Mouse (Mus musculus): ENCODE data around the gene Erp27. TPM values are rescaled to one million over a fixed set of nuclear protein-coding genes. Genes with fewer than 3 reads are reported as not detected.

Erp27 gene
- polyA plus RNA-seq, 1 experiment from 2014 or later, result 0.34 TPM

- no peak overlapping the region for H3K4me3 ChIP-seq (ENCODE audit: low read depth, low read length)
- WGBS, result 49% methylated on average over 3 of the region's 3 CpGs
- DNase-seq (ENCODE audit: low spot score), result no peak
Observed at GRCm38 (mm10) chr6:136935233-136935632, 13.3 kb upstream of the Erp27 start.

GRCm38 (mm10) chr6:136934068-136934467, 12.1 kb upstream of the Erp27 start:
- Histone ChIP-seq H3K36me3 (ENCODE audit: control insufficient read depth, insufficient read depth, low read length) (no peaks in the 10 kb centered on the region), H3K27me3 (replicated peaks; ENCODE audit: control insufficient read depth, insufficient read depth, low read length) (no peaks in the 10 kb centered on the region), H3K4me3 (ENCODE audit: low read depth, low read length) (no peak overlapping the region), H3K9ac (ENCODE audit: low read depth, low read length) (no peak overlapping the region), H3K9me3 (ENCODE audit: control insufficient read depth, low read length) (no peaks in the 10 kb centered on the region), H3K4me1 (replicated peaks; ENCODE audit: control insufficient read depth, insufficient read depth, low read length) (peaks cover 23% of the 10 kb centered on the region), H3K4me2 (no peak overlapping the region), H3K27ac (ENCODE audit: low read depth, low read length) (no peak overlapping the region)
- no peak for DNase-seq (ENCODE audit: low spot score)
- ATAC-seq (replicated peaks; ENCODE audit: low FRiP score), result no peak
- WGBS, result 67% methylated on average over 7 of the region's 7 CpGs

More at GRCm38 (mm10) chr6:136935233-136935632, 13.3 kb upstream of the Erp27 start:
- Histone ChIP-seq H3K9ac (ENCODE audit: low read depth, low read length) (no peak overlapping the region), H3K4me2 (no peak overlapping the region), H3K4me1 (replicated peaks; ENCODE audit: control insufficient read depth, insufficient read depth, low read length) (peaks cover 30% of the 10 kb centered on the region), H3K27me3 (replicated peaks; ENCODE audit: control insufficient read depth, insufficient read depth, low read length) (no peaks in the 10 kb centered on the region), H3K9me3 (ENCODE audit: control insufficient read depth, low read length) (no peaks in the 10 kb centered on the region), H3K27ac (ENCODE audit: low read depth, low read length) (no peak overlapping the region), H3K36me3 (ENCODE audit: control insufficient read depth, insufficient read depth, low read length) (no peaks in the 10 kb centered on the region)
- no peak for ATAC-seq (replicated peaks; ENCODE audit: low FRiP score)

GRCm38 (mm10) chr6:136931246-136931645, 9.3 kb upstream of the Erp27 start:
- Histone ChIP-seq H3K4me2 (peak overlapping the region; percentile 58), H3K4me1 (replicated peaks; ENCODE audit: control insufficient read depth, insufficient read depth, low read length) (peaks cover 23% of the 10 kb centered on the region), H3K4me3 (ENCODE audit: low read depth, low read length) (no peak overlapping the region), H3K9ac (ENCODE audit: low read depth, low read length) (no peak overlapping the region), H3K36me3 (ENCODE audit: control insufficient read depth, insufficient read depth, low read length) (no peaks in the 10 kb centered on the region), H3K9me3 (ENCODE audit: control insufficient read depth, low read length) (no peaks in the 10 kb centered on the region), H3K27ac (ENCODE audit: low read depth, low read length) (peak overlapping the region; percentile 79), H3K27me3 (replicated peaks; ENCODE audit: control insufficient read depth, insufficient read depth, low read length) (no peaks in the 10 kb centered on the region)
- ATAC-seq (replicated peaks; ENCODE audit: low FRiP score) (peak; percentile 48), DNase-seq (ENCODE audit: low spot score) (no peak)
- 64% methylated on average over 13 of the region's 13 CpGs for WGBS

GRCm38 (mm10) chr6:136930677-136931076, 8.7 kb upstream of the Erp27 start:
- Histone ChIP-seq H3K9me3 (ENCODE audit: control insufficient read depth, low read length) (no peaks in the 10 kb centered on the region), H3K4me2 (peak overlapping the region; percentile 58), H3K4me3 (ENCODE audit: low read depth, low read length) (peak overlapping the region; percentile 11; the same call in 1 of the 2 replicates), H3K9ac (ENCODE audit: low read depth, low read length) (no peak overlapping the region), H3K27me3 (replicated peaks; ENCODE audit: control insufficient read depth, insufficient read depth, low read length) (no peaks in the 10 kb centered on the region), H3K36me3 (ENCODE audit: control insufficient read depth, insufficient read depth, low read length) (peaks cover 4% of the 10 kb centered on the region; the same call in 1 of the 2 replicates), H3K27ac (ENCODE audit: low read depth, low read length) (peak overlapping the region; percentile 79), H3K4me1 (replicated peaks; ENCODE audit: control insufficient read depth, insufficient read depth, low read length) (peaks cover 23% of the 10 kb centered on the region)
- WGBS, result 4% methylated on average over 12 of the region's 12 CpGs
- ATAC-seq (replicated peaks; ENCODE audit: low FRiP score), result peak; percentile 98
- DNase-seq (ENCODE audit: low spot score), result peak; percentile 80

DNA sequence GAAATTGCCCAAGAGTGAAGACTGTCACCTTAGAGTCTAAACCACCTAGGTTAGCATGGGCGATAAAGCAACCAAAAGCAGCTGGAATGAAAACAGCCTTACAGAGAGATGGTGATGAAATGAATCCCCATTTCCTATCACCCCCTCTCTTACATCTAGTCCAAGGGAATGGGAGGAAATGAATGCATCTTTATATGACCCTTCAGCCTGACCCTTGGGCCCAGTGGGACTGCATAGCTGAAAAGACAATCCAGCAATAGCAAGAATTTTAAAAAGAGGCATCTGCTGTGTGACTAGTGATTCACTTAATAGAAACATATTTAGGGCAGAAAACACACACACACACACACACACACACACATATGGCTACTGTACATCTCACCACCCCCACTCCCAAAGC, 5.6 kb upstream of the Erp27 start:
- Histone ChIP-seq H3K4me3 (ENCODE audit: low read depth, low read length) (no peak overlapping the region), H3K27ac (ENCODE audit: low read depth, low read length) (no peak overlapping the region), H3K36me3 (ENCODE audit: control insufficient read depth, insufficient read depth, low read length) (peaks cover 4% of the 10 kb centered on the region; the same call in 1 of the 2 replicates), H3K9ac (ENCODE audit: low read depth, low read length) (no peak overlapping the region), H3K4me2 (no peak overlapping the region), H3K4me1 (replicated peaks; ENCODE audit: control insufficient read depth, insufficient read depth, low read length) (peaks cover 14% of the 10 kb centered on the region), H3K9me3 (ENCODE audit: control insufficient read depth, low read length) (no peaks in the 10 kb centered on the region), H3K27me3 (replicated peaks; ENCODE audit: control insufficient read depth, insufficient read depth, low read length) (no peaks in the 10 kb centered on the region)
- 90% methylated on average over 1 of the region's 1 CpGs for WGBS
- ATAC-seq (replicated peaks; ENCODE audit: low FRiP score) (no peak), DNase-seq (ENCODE audit: low spot score) (no peak)

GRCm38 (mm10) chr6:136925049-136925448, 3.1 kb upstream of the Erp27 start:
- no peak for DNase-seq (ENCODE audit: low spot score)
- no peak overlapping the region for H3K9ac ChIP-seq (ENCODE audit: low read depth, low read length)
- H3K4me3 ChIP-seq (ENCODE audit: low read depth, low read length), result no peak overlapping the region
- H3K36me3 ChIP-seq (ENCODE audit: control insufficient read depth, insufficient read depth, low read length), result peaks cover 4% of the 10 kb centered on the region; the same call in 1 of the 2 replicates
- H3K27ac ChIP-seq (ENCODE audit: low read depth, low read length), result no peak overlapping the region
- no peaks in the 10 kb centered on the region for H3K27me3 ChIP-seq (replicated peaks; ENCODE audit: control insufficient read depth, insufficient read depth, low read length)
- no peak overlapping the region for H3K4me2 ChIP-seq
- 70% methylated on average over 8 of the region's 8 CpGs for WGBS
- H3K4me1 ChIP-seq (replicated peaks; ENCODE audit: control insufficient read depth, insufficient read depth, low read length), result no peaks in the 10 kb centered on the region
- no peak for ATAC-seq (replicated peaks; ENCODE audit: low FRiP score)
- no peaks in the 10 kb centered on the region for H3K9me3 ChIP-seq (ENCODE audit: control insufficient read depth, low read length)

GRCm38 (mm10) chr6:136923532-136923931, 1.6 kb upstream of the Erp27 start, which contains the start of gene Pde6h:
Gene Pde6h (plus strand): TSS chr6:136923832.
- no peaks in the 10 kb centered on the region for H3K9me3 ChIP-seq (ENCODE audit: control insufficient read depth, low read length)
- no peak within 1 kb of the TSS for H3K4me2 ChIP-seq
- 86% methylated on average over 8 of the region's 8 CpGs for WGBS
- H3K9ac ChIP-seq (ENCODE audit: low read depth, low read length), result no peak within 1 kb of the TSS
- ATAC-seq (replicated peaks; ENCODE audit: low FRiP score) (no peak), DNase-seq (ENCODE audit: low spot score) (no peak)
- H3K36me3 ChIP-seq (ENCODE audit: control insufficient read depth, insufficient read depth, low read length), result peaks cover 4% of the 10 kb centered on the region; the same call in 1 of the 2 replicates
- H3K27me3 ChIP-seq (replicated peaks; ENCODE audit: control insufficient read depth, insufficient read depth, low read length), result no peaks in the 10 kb centered on the region
- no peaks in the 10 kb centered on the region for H3K4me1 ChIP-seq (replicated peaks; ENCODE audit: control insufficient read depth, insufficient read depth, low read length)
- no peak within 1 kb of the TSS for H3K27ac ChIP-seq (ENCODE audit: low read depth, low read length)
- H3K4me3 ChIP-seq (ENCODE audit: low read depth, low read length), result no peak within 1 kb of the TSS

- H3K27ac ChIP-seq (ENCODE audit: low read depth, low read length), result no peak overlapping the region
- no peaks in the 10 kb centered on the region for H3K27me3 ChIP-seq (replicated peaks; ENCODE audit: control insufficient read depth, insufficient read depth, low read length)
- H3K4me1 ChIP-seq (replicated peaks; ENCODE audit: control insufficient read depth, insufficient read depth, low read length), result no peaks in the 10 kb centered on the region
- H3K9me3 ChIP-seq (ENCODE audit: control insufficient read depth, low read length), result no peaks in the 10 kb centered on the region
- H3K4me2 ChIP-seq, result no peak overlapping the region
- peaks cover 4% of the 10 kb centered on the region; the same call in 1 of the 2 replicates for H3K36me3 ChIP-seq (ENCODE audit: control insufficient read depth, insufficient read depth, low read length)
- no peak overlapping the region for H3K9ac ChIP-seq (ENCODE audit: low read depth, low read length)
- no peak for DNase-seq (ENCODE audit: low spot score)
- no peak overlapping the region for H3K4me3 ChIP-seq (ENCODE audit: low read depth, low read length)
- no peak for ATAC-seq (replicated peaks; ENCODE audit: low FRiP score)
- 87% methylated on average over 7 of the region's 7 CpGs for WGBS
Observed at GRCm38 (mm10) chr6:136922871-136923270, 891 bp upstream of the Erp27 start.

DNA sequence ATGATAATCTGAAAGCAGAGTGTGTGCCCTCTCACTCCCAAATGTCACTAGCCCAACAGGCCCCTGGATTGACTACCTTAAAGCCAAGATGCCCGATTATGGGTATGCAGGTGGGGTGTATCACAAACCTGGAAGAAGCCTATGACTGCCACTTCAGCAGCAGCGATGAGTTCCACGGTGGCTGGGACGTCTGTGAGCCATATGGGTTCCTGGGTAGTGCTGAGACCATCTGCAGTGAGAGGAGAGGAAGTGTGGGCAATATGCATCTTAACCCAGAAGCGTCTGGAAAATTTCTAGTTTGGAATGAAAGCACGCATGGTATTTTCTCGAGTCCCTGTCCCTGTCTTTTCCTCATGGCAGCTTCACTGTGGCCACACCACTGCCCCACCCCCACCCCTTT, 379 bp downstream of the Erp27 start:
- no peaks in the 10 kb centered on the region for H3K9me3 ChIP-seq (ENCODE audit: control insufficient read depth, low read length)
- no peaks in the 10 kb centered on the region for H3K27me3 ChIP-seq (replicated peaks; ENCODE audit: control insufficient read depth, insufficient read depth, low read length)
- H3K4me2 ChIP-seq, result no peak overlapping the region
- no peak overlapping the region for H3K4me3 ChIP-seq (ENCODE audit: low read depth, low read length)
- WGBS, result 74% methylated on average over 7 of the region's 7 CpGs
- no peaks in the 10 kb centered on the region for H3K4me1 ChIP-seq (replicated peaks; ENCODE audit: control insufficient read depth, insufficient read depth, low read length)
- H3K36me3 ChIP-seq (ENCODE audit: control insufficient read depth, insufficient read depth, low read length), result peaks cover 4% of the 10 kb centered on the region; the same call in 1 of the 2 replicates
- DNase-seq (ENCODE audit: low spot score), result no peak
- no peak for ATAC-seq (replicated peaks; ENCODE audit: low FRiP score)
- no peak overlapping the region for H3K27ac ChIP-seq (ENCODE audit: low read depth, low read length)
- no peak overlapping the region for H3K9ac ChIP-seq (ENCODE audit: low read depth, low read length)
